Mouse (Mus musculus) thymus, adult 2 months (tissue): ENCODE measurements around the gene Slc7a5.

Experiments used
- CTCF ChIP-seq: fragments of 200-500 bp; IDR thresholded peaks from 2 replicates; pipeline ENCODE4 v1.5.1; 2012; ENCODE audit warnings: mild to moderate bottlenecking, control low read depth, low read length, moderate library complexity, borderline replicate concordance; ENCODE audit not compliant: control insufficient read depth, poor library complexity, insufficient read depth; ENCODE audit errors: extremely low read depth
- POLR2A ChIP-seq: fragments of 200-500 bp; IDR thresholded peaks from 2 replicates; pipeline ENCODE4 v1.6.1; 2012; ENCODE audit warnings: mild to moderate bottlenecking, low read length, control low read depth, moderate library complexity; ENCODE audit not compliant: control insufficient read depth, poor library complexity, insufficient read depth; ENCODE audit errors: extremely low read depth

DNA sequence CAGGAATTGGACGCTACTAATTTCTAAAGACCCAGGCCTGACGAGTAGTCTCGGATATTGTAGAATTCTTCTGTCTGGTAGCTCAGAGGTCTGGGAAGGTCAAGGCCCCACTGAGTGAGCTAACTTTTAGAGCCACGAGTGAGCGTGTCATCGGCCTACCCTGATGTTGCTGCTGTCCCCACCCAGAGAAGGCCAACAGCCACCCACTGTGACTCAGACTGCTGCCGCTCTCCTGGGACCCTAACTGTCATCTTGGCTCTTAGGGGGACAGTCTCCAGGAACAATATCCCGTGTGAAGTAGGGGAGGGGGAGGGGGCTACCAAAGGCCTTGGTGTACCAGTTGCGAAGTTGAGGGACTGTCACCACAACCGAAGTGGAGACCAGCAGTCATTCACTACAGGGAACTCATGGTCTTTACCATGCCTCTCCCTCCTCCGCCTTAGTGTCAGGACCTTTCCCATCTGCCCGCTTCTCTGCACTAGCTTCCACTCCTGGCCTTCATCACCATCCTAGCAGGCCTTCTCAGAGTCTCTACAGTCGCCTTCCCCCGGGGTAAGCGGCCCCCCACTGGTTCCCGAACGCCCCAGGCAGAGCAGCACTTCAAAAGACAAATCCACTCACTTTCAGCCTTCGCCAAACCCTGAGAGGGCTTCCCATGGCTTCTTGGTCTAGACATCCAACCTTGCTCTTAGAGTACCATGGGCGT, 39.7 kb upstream of the Slc7a5 start:
- TF ChIP-seq CTCF (no peak), POLR2A (no peak)
